Mouse (Mus musculus) G1E-ER4 (cell line): ENCODE results near the gene Tmem53. TPM values are rescaled to one million over a fixed set of nuclear protein-coding genes. Genes with fewer than 3 reads are reported as not detected.

Experiments
- GATA1 ChIP-seq: IDR thresholded peaks from one replicate; pipeline ENCODE4 v1.8.0; 2012; ENCODE audit warnings: low read length, inconsistent platforms
- polyA plus RNA-seq: library from polyadenylated mRNA; stranded (reverse); fragments of >175 nt; gene quantifications from 2 replicates; pipeline ENCODE4 v1.2.3, GENCODE M21; 2012

The Tmem53 gene
- not detected in 2 replicates for polyA plus RNA-seq

DNA sequence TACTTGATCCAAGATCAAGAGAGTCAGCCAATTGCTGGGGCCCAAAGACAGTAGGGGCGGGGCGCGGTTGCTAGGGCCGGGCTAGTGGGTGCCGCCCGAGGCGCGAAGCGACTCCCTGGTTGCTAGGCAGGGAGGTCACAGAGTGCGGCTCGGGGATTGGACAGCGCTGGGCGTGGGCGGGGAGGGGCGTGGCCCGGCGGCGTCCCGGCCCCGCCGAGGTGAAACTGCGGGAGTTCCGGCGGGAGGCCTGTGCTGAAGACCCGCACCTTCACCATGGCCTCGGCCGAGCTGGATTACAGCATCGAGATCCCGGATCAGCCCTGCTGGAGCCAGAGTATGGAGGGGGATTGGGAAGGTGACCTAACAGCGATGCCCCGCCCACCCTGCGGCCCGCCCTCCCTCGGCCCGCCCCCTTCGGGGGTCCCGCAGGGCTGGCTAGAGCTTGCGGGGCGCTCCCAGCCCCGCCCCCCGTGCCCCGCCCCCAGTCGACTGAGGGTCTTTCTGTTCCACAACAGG, at the start of gene Tmem53, which contains the start of gene Armh1:
Gene Tmem53, plus strand, starts transcription at position 151 of the 516 bp plus-strand sequence.
Gene Armh1, minus strand, starts transcription at position 325 of the 516 bp plus-strand sequence.
- TF ChIP-seq GATA1, result no peak

DNA sequence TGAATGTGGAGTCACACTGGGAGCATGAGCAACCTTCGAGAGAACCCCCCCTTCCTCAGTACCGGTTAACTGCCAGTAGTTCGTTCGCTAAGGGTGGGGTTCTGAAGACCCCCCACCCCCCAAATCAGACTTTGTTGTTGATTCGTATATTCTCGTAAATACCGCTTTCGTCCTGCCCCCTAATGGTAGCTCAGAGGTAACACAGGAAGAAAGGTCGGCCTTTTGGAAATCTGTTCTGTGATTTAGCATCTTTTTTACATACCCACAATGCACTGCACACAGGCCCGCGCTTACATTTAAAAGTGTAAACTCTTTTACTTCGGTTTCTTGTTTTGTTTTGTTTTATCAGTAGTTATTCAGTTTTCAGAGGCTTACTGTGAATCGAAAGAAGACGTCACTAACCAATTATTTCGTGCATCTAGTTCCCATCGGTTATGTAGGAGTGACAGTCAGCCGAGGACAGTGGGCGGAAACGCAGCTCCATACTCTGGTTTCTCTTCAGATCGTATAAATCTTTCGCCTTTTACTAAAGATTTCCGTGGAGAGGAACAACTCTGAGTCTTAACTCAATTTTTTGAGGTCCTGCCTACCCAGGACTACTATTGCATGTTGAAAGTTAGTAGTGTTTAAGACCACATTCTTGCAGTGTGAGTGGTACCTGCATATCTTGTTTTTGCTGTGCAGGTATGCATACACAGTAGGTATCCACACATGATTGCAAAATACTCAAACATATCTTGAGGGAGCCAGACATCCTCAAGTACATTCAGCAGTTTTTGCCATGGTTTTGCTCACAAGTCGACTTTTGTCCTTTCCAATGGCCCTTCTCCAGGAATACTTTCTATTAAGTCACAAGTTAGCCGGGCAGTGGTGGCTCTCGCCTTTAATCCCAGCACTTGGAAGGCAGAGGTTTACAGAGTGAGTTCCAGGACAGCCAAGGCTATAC, 49.4 kb upstream of the Tmem53 start:
- no peak for TF ChIP-seq GATA1

DNA sequence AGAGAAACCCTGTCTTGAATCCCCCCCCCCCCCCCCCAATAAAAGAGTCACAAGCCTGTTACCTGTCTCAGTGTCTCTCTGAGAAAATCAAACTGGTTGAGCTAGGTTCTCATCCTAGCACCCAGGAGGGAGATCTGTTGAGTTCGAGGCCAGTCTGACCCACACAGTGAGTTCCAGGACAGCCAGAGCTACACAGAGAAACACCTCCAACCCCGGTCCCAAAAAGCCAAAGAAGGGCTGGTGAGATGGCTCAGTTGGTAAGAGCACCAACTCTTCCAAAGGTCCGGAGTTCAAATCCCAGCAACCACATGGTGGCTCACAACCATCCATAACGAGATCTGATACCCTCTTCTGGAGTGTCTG, 48.8 kb upstream of the Tmem53 start:
- TF ChIP-seq GATA1, result no peak

DNA sequence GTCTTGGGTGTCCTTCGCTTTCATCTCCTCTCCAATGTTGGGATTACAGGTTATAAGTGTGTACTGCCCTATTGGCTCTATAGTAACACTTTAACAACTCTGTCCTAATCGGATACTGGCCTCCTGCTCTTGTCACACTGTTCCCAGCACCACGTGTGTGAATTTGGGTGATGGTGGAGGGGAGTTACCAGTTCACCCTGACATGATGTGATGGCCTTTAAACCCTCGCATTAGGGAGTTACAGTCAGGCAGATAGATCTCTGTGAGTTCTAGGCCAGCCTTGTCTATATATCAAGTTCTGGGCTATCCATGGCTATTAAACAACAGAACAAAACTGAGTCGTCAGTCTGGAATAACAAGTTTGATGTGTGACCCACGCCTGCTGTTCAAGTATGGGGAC, 42.2 kb upstream of the Tmem53 start:
- TF ChIP-seq GATA1, result no peak

DNA sequence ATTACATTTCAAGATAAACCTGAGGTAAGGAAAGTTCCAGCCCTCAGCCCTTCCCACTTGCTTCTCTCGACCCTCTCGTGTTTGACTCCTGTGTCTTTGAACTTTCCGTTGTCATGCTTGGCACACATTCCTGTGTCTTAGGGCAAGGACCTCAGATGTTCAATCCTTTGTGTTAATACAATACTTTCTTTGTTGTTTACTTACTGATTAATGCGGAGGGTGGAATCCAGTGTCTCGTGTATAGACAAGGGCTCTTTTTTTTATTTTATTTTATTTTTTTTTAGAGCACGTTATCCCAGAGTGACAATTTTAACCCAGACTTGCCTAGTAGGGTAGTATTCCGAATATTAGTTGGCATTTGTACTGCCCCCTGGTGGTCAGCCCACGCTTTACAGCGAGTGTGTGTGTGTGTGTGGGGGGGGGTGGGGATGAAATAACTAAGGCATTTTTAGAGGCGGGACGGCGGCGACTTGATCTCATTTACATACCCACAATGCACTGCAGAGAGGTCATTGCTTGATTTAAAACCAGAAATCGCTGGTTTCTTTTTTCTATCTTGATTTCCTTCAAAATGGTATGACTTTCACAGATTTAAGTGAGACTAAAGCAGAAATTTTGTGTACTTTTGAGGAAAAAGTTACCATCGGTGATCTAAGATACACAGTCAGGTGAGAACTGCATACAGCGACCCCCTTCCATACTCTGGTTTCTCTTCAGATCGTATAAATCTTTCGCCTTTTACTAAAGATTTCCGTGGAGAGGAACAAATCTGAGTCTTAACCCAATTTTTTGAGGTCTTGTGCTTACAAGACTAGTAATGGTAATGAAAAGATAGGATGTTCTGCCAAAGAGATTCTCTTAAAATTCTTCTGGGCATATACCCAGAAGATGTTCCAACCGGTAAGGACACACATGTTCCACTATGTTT, 41.3 kb upstream of the Tmem53 start:
- TF ChIP-seq GATA1, result no peak

DNA sequence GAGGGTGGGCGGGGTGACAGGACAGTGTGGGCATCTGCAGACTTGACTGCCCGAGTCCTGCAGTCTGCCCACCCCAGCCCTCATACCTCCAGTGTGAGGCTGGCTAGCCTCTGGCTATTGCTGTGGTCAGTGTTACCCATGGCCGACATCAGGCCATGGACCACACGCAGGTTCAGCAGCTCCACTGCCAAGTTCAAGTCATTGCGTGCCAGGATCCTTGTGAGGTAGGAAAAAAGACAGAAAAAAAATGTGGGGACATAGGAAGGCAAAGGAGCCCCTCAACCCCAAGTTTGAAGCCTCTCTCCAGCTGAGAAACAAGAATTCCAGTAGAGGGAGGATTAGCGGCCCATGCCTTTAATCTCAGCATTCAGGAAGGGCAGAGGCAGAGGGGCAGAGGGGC, 37.5 kb upstream of the Tmem53 start:
- no peak for TF ChIP-seq GATA1

DNA sequence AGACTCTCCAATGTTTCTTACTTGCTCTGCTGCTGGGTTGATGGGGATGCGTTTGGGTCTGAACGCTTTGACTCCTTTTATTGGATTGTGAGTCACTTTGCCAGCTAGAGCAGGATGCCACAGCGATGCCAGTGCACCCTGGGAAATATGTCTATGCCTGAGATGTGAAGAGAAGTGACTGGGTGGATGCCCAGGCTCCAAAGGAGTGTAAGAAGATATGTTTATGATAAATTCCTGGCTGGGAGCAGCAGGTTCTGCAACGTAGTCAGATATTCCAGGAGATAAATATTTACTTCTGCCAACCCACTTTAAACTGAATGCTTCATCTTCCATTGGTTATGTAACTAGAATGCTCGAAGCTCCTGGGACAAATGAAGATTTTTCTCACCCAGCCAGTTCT, 34.7 kb upstream of the Tmem53 start:
- no peak for TF ChIP-seq GATA1

DNA sequence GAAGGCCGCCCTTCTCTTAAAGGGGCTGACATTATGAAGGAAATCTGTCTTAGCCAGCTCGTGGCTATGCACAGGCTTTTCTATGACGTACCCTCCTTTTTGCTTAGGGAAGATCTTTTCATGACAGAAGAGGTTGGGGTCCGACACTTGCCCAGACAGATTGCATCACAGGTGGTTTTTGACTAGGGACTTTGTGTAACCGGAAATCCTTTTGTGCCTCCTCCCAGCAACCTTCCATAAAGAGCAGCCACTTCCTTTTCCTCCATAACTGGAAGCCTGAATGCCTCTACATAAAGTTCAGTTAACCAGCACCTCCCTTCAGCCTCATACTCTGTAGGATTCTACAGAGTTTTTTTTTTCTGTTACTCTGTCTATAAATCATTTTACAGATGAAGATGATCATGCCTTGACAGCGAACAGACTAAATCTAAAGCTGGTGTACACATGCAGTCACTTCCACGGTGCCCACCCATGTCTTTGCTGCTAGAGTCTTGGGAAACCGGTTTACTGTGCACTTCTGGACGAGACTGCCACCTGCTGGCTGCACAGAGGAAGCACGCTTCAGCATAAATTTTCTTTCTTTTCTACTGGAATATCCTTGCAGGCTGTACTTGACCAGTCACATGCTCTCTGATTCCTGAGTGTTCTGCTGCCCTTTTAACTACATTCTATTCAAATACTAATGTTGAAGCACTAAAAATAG, 33.1 kb upstream of the Tmem53 start:
- no peak for TF ChIP-seq GATA1

DNA sequence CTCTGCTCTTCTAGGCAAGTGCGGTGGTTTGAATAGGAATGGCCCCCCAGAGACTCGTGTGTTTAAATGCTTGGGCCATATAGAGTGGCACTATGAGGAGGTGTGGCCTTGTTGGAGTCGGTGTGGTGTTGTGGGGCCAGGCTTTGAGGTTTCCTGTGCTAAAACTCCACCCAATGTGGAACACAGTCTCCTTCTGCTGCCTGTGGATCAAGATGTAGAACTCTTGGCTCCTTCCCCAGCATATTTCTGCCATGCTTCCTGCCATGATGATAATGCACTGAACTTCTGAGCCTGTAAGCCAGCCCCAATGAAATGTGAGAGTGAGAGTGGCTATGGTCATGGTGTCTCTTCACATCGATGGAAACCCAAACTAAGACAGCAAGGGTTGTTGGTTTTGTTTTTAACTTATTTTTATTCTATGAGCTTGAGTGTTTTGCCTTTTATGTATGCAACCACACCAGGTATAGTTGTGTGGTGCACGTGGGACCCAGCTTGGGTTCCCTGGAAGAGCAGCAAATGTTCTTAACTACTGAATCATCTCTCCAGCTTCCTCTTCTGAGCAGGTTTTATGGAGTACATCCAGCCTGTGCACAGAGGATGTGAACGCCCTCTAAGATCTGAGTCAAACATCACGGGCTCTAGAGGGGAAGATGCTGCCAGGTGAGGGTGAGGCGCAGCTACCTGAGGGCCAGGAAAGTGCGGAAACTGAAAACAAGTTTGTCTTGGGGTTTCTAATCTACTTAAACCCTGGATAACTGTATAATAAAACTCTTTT, 30.8 kb upstream of the Tmem53 start:
- no peak for TF ChIP-seq GATA1

DNA sequence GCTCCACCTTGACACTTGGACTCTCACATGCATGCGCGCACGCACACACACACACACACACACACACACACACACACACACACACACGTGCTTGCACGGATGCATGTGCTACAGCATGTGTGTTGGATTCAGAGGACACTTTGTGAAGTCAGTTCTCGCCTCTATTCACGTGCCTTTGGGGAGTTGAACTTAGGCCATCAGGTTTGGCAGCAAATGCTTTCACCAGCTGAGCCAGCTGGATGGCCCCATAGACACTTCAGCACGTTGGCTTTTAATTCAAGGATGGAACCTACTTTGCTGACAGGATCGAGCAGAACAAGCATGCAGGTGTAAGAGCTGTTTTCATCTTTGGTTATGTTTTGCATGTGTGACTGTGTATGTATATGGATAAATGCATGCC, 29.9 kb upstream of the Tmem53 start:
- no peak for TF ChIP-seq GATA1

DNA sequence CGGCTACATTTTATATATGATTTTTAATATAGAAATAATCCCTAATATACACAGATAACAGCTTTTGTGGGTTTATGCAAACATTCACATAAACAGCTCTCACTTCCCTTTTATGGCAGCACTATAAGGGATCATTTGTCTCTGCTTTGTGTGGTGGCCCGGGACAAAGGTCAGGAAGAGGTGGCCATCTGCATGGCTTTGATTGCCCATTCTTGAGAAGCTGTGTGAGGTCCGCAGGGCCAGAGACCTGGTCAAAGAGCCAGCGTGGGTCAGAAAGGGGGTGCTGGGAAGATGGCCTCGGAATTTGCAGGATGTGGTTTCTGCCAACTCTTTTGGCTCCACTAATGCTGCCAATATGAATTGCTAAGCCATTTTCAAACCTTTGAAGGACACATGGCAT, 28.8 kb upstream of the Tmem53 start:
- TF ChIP-seq GATA1, result no peak

DNA sequence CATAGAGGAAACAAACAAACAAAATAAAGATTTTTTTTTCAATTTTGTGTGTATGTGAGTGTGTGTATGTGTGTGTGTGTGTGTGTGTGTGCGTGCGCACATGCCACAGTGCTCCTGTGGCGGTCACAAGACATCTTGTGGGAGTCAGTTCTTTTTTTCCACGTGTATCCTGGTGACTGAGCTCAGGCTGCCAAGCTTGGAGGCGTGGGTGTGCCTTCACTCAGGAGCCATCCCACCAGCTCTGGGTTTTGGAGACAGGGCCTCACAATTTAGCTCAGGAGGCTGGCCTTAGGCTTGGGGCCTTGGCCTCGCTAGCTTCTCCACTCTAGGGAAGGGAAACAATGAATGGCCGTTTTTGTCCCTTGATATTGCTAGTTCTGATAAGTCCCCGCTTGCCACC, 27.6 kb upstream of the Tmem53 start:
- TF ChIP-seq GATA1, result no peak

DNA sequence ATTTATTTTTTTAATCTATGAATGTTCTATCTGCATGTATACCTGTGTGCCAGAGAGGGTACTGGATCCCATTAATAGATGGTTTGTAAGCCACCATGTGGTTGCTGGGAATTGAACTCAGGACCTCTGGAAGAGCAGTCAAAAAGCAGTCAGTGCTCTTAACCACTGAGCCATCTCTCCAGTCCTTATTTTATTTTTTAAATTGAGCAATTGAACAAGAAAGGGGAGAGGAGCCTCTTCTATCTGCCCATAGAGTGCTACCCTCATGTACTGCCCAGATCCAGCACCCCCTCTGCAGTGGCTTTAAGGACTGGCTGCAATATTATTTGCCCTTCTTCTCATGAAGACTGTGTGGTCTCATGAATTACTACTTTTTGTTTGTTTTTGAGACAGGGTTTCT, 26.5 kb upstream of the Tmem53 start:
- TF ChIP-seq GATA1, result no peak

DNA sequence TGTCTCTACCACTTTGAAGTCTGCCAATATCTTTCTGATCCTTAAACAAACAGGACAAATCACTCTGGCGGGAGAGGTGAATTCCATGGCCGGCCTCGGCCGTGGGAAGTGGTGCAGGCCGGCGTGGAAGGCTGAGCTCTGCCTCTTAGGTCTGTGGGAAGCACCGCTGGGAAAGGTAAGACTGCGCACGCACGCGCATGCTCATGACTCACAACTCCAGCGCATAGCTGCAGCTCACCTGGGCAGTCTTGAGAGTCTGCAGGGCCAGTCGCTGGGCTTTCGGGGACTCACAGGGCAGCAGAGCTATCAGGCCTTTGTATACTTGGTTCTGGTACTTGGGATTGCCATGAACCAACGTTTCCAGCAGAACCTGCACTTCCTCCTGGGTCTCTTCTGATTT, 22.2 kb upstream of the Tmem53 start:
- TF ChIP-seq GATA1, result no peak

DNA sequence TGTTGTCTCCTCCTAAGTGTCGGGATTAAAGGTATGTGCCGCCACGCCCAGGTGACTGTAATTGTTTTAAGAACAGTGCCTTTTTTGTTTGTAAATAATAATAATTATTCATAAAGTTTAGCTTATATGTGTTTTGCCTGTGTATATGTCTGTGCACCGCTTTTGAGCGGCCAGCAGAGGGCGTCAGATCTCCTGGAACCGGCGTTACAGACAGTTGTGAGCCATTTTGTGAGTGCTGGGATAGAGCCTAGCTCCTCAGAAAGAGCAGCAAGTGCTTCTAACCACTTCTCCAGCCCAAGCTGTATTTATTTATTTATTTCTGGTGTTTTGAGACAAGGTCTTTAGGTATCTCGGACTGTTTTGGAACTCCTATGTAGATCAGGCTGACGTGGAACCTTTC, 21.4 kb upstream of the Tmem53 start:
- no peak for TF ChIP-seq GATA1
